Mouse (Mus musculus): Measurements from ENCODE around the gene Adamtsl1.

- TF ChIP-seq POLR2A (IDR thresholded peaks at IDR 0.05; ENCODE audit: borderline replicate concordance, control insufficient read depth, low read depth, low read length) (no peak), CTCF (IDR thresholded peaks at IDR 0.05; ENCODE audit: control insufficient read depth, insufficient read depth, low read length) (no peak)
Measured at GRCm38 (mm10) chr4:85818504-85818903, 304.5 kb downstream of the Adamtsl1 start.

All from bone marrow, adult 2 months (tissue).